Mouse (Mus musculus): ENCODE results near the gene Cald1. TPM values are rescaled to one million over a fixed set of nuclear protein-coding genes. Genes with fewer than 3 reads are reported as not detected.

The Cald1 gene
- polyA plus RNA-seq, 1 experiment from 2014 or later = 297 TPM

DNA sequence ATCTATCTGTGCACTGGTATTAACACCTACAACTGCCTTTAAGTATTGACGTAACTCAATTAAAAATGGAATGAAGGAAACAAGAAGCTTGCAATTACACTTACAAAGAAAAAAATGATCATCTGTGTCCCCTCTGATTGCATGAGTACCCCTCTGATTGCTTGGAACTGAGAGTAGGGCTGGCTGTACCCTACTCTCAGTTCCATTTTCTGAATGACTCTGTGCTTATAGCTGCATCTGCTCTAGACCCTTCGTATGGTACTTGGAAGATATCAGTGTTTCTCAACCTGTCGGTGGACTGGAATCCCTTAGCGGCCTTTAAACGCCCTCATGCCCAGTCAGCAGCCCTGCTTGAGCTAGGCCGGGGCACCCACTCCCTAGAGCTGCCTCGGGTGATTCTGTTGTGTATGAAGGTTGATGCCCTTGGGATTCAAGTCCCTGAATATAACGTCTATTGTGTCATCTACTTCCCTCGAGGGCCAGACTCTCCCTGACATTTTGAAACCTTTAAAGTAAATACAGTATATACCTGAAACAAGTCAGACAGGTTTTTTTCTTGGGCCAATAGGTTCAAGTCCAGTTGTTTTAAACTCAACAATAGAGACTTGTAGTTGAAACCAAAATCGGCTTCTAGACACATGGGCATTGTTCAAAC lies 125.1 kb downstream of the Cald1 start:
- no peak overlapping the region for H3K4me3 ChIP-seq (ENCODE audit: low read depth, low read length)
- no peak overlapping the region for H3K4me2 ChIP-seq
- DNase-seq = no peak
- H3K9me3 ChIP-seq (ENCODE audit: low read depth, low read length) = no peaks in the 10 kb centered on the region
- no peak overlapping the region for H3K9ac ChIP-seq
- no peak for TF ChIP-seq CTCF (IDR thresholded peaks at IDR 0.05; ENCODE audit: low read depth)
- 0 out of 2 replicates have a peak, but pooled peaks cover 4% of the 10 kb centered on the region for H3K36me3 ChIP-seq (ENCODE audit: insufficient read depth)
- no peak overlapping the region for H3K27ac ChIP-seq (ENCODE audit: low read depth)
- no peaks in the 10 kb centered on the region for H3K27me3 ChIP-seq (ENCODE audit: insufficient read depth, low read length)
- H3K4me1 ChIP-seq (ENCODE audit: insufficient read depth) = peaks cover 14% of the 10 kb centered on the region
- 85% methylated on average over 10 of the region's 10 CpGs for WGBS
- no peak for ATAC-seq (ENCODE audit: insufficient read depth)

DNA sequence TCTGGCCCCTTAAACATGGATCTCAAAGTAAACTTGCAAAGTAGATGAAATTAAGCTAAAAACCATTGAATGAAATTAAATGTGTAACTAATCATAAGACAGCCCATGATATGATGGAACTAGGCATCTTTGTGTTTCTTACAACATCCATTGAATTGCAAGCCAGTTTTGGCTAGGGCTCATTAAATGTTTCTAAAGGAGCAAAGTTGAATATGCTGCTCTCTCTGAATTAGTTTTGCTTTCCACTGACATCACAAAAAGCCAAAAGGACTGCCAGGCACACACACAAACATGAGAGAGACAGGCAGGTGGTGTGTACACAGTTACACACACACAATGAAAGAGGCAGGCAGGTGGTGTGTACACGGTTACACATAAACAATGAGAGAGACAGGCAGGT lies 127.4 kb downstream of the Cald1 start:
- H3K27ac ChIP-seq (ENCODE audit: low read depth) = no peak overlapping the region
- H3K9me3 ChIP-seq (ENCODE audit: low read depth, low read length) = no peaks in the 10 kb centered on the region
- H3K4me3 ChIP-seq (ENCODE audit: low read depth, low read length) = no peak overlapping the region
- 26% methylated on average over 1 of the region's 1 CpGs for whole genome bisulfite sequencing
- DNase-seq (no peak), ATAC-seq (ENCODE audit: insufficient read depth) (no peak)
- no peak overlapping the region for H3K4me2 ChIP-seq
- no peak for TF ChIP-seq CTCF (IDR thresholded peaks at IDR 0.05; ENCODE audit: low read depth)
- H3K9ac ChIP-seq = no peak overlapping the region
- H3K4me1 ChIP-seq (ENCODE audit: insufficient read depth) = peaks cover 23% of the 10 kb centered on the region
- H3K36me3 ChIP-seq (ENCODE audit: insufficient read depth) = 0 out of 2 replicates have a peak, but pooled peaks cover 4% of the 10 kb centered on the region
- H3K27me3 ChIP-seq (ENCODE audit: insufficient read depth, low read length) = no peaks in the 10 kb centered on the region

DNA sequence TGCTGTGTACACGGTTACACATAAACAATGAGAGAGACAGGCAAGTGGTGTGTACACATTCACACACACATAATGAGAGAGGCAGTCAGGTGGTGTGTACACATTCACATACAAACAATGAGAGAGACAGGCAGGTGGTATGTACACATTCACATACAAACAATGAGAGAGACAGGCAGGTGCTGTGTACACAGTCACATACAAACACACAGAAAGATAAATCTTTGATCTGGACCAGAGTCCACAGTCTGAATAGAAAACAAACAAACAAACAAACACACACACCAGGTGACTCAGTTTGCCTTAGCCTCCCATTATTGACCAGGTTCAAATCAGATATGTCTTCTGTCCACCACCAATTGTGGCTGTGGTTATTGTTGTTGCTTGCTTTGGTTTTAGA lies 127.8 kb downstream of the Cald1 start:
- no peak for TF ChIP-seq CTCF (IDR thresholded peaks at IDR 0.05; ENCODE audit: low read depth)
- H3K4me2 ChIP-seq = no peak overlapping the region
- 11% methylated on average over 1 of the region's 1 CpGs for WGBS

DNA sequence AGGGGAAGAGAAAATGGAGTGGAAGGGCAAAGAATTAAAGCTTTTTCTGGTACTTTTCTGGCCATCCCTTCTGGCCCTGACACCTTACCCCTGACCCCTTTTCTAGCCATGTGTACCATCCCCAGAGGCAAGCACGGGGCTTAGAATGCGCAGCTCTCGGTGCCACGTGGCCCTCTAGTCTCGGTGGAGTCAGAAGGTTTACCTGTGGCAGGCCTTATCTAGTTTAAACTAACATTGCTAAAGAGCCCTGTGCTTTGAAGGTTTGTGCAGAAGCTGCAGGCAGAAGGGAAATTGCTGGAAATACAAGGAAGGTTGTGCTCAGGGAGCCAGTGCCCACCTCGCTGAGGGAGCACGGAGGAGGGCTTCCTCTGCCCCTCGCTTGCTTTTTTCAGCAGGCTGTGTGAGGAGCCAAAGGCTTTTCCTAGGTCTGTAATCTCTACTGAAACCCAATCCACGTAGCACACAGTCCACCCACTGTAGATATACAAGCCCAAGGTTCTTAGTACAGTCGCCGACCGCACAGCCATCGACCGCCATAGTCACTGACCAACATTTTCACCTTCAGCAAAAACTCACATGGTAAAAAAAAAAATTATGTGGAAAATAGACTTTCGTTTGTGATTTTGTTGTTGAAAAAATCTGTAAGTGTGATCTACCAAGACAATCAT lies 129.2 kb downstream of the Cald1 start:
- Histone ChIP-seq H3K4me3 (ENCODE audit: low read depth, low read length) (no peak overlapping the region), H3K4me2 (no peak overlapping the region), H3K36me3 (ENCODE audit: insufficient read depth) (0 out of 2 replicates have a peak, but pooled peaks cover 4% of the 10 kb centered on the region), H3K4me1 (ENCODE audit: insufficient read depth) (peaks cover 17% of the 10 kb centered on the region), H3K27me3 (ENCODE audit: insufficient read depth, low read length) (no peaks in the 10 kb centered on the region), H3K9me3 (ENCODE audit: low read depth, low read length) (no peaks in the 10 kb centered on the region), H3K27ac (ENCODE audit: low read depth) (peak overlapping the region; percentile 47; the same call in 1 of the 2 replicates), H3K9ac (no peak overlapping the region)
- ATAC-seq (ENCODE audit: insufficient read depth) (no peak), DNase-seq (no peak)
- WGBS = 58% methylated on average over 15 of the region's 15 CpGs
- no peak for TF ChIP-seq CTCF (IDR thresholded peaks at IDR 0.05; ENCODE audit: low read depth)

More for the DNA sequence above, 127.8 kb downstream of the Cald1 start:
- Histone ChIP-seq H3K27me3 (ENCODE audit: insufficient read depth, low read length) (no peaks in the 10 kb centered on the region), H3K27ac (ENCODE audit: low read depth) (no peak overlapping the region), H3K9ac (no peak overlapping the region), H3K9me3 (ENCODE audit: low read depth, low read length) (no peaks in the 10 kb centered on the region), H3K36me3 (ENCODE audit: insufficient read depth) (0 out of 2 replicates have a peak, but pooled peaks cover 4% of the 10 kb centered on the region), H3K4me3 (ENCODE audit: low read depth, low read length) (no peak overlapping the region), H3K4me1 (ENCODE audit: insufficient read depth) (peaks cover 23% of the 10 kb centered on the region)
- DNase-seq (no peak), ATAC-seq (ENCODE audit: insufficient read depth) (no peak)

DNA sequence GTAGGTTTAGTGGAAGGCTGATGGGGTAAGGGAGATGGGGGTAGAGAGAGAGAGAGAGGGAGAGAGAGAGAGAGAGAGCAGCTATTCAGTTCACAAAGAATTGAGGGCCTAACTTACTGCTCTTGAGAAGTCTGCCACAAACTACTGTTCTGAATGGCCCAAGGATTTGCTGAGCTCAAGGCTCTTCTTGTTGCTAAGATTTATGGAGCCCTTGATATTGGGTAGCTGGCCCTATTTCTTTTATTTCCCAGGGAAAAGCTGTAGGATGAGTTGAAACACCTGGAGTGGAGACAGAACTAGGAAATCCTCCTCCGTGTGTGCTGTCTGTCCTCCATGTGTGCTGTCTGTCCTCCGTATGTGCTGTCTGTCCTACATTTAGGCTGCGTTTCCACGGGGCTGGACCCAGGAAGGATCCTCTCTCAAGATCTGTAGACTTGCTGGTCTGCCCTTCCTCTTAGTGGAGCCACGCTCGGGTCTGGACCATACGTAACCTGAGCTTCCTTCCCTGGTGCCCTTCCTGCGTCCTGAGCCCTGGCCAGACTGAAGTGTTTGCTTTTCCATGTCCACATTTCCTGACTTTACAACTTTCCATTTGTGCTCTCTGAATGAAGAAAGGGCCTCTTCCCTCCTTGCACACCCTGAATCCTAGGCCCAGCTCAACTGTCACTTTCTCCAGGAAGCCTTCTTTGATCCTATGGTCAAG lies 131.3 kb downstream of the Cald1 start:
- Histone ChIP-seq H3K9ac (no peak overlapping the region), H3K27me3 (ENCODE audit: insufficient read depth, low read length) (no peaks in the 10 kb centered on the region), H3K9me3 (ENCODE audit: low read depth, low read length) (no peaks in the 10 kb centered on the region), H3K27ac (ENCODE audit: low read depth) (peak overlapping the region; percentile 69; the same call in 1 of the 2 replicates), H3K4me3 (ENCODE audit: low read depth, low read length) (no peak overlapping the region), H3K36me3 (ENCODE audit: insufficient read depth) (0 out of 2 replicates have a peak, but pooled peaks cover 4% of the 10 kb centered on the region), H3K4me2 (no peak overlapping the region), H3K4me1 (ENCODE audit: insufficient read depth) (peaks cover 17% of the 10 kb centered on the region)
- 0 out of 2 replicates have a peak, but pooled peaks have one; percentile 38 for ATAC-seq (ENCODE audit: insufficient read depth)
- WGBS = 34% methylated on average over 8 of the region's 8 CpGs
- DNase-seq = no peak
- TF ChIP-seq CTCF (IDR thresholded peaks at IDR 0.05; ENCODE audit: low read depth) = no peak

DNA sequence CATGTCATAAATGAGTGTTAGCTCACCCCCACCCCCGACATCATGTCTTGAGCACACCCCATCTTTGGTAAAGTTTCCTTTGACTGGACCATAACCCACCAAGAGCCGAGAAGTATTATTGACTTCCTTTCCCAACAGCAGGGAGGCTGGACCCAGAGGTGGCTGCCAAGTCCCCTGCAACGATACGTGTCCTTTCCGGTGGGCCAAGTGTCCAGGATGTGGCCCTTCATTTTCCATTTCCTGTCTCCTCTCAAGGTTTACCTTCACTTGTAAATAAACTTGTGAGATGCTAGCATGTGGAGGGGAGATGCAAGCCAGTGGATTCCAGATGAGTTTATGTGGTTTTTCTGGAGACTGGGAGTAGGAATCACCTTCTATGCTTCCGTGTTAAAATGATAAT lies 132.7 kb downstream of the Cald1 start:
- ATAC-seq (ENCODE audit: insufficient read depth) (no peak), DNase-seq (no peak)
- Histone ChIP-seq H3K9ac (no peak overlapping the region), H3K4me1 (ENCODE audit: insufficient read depth) (peaks cover 17% of the 10 kb centered on the region), H3K27ac (ENCODE audit: low read depth) (no peak overlapping the region), H3K9me3 (ENCODE audit: low read depth, low read length) (no peaks in the 10 kb centered on the region), H3K4me2 (no peak overlapping the region), H3K4me3 (ENCODE audit: low read depth, low read length) (no peak overlapping the region), H3K36me3 (ENCODE audit: insufficient read depth) (no peaks in the 10 kb centered on the region), H3K27me3 (ENCODE audit: insufficient read depth, low read length) (no peaks in the 10 kb centered on the region)
- 61% methylated on average over 6 of the region's 6 CpGs for WGBS
- TF ChIP-seq CTCF (IDR thresholded peaks at IDR 0.05; ENCODE audit: low read depth) = no peak

DNA sequence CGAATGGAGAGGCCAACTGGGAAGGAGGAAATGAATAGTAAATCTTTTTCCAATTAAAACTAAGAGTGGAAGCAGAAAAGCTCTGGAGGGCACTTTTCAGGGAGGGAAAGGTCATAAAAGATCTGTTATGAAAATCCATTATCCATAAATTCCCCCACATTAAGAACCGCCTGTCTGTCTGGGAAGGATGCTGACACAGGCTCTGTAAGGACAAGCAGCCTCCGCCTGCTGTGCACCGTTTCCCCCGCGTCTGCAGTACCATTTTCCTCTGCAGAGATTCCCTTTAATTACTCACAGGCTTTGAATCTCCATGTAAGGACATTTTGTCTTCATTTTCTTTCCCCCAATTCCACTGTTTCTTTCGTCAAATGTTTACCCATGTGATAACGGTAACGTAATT lies 133.2 kb downstream of the Cald1 start:
- Histone ChIP-seq H3K9me3 (ENCODE audit: low read depth, low read length) (no peaks in the 10 kb centered on the region), H3K4me1 (ENCODE audit: insufficient read depth) (peaks cover 17% of the 10 kb centered on the region), H3K4me2 (no peak overlapping the region), H3K27me3 (ENCODE audit: insufficient read depth, low read length) (no peaks in the 10 kb centered on the region), H3K4me3 (ENCODE audit: low read depth, low read length) (no peak overlapping the region), H3K9ac (no peak overlapping the region), H3K27ac (ENCODE audit: low read depth) (no peak overlapping the region), H3K36me3 (ENCODE audit: insufficient read depth) (no peaks in the 10 kb centered on the region)
- no peak for TF ChIP-seq CTCF (IDR thresholded peaks at IDR 0.05; ENCODE audit: low read depth)
- ATAC-seq (ENCODE audit: insufficient read depth) (no peak), DNase-seq (no peak)
- 69% methylated on average over 9 of the region's 9 CpGs for WGBS
